Mouse (Mus musculus) thymus, postnatal 0 days (tissue): ENCODE measurements around the gene Pacs2. TPM values are rescaled to one million over a fixed set of nuclear protein-coding genes. Genes with fewer than 3 reads are reported as not detected.

Source experiments
- DNase-seq: peaks from one replicate; pipeline ENCODE4 v3.0.0-alpha.2; 2015; ENCODE audit warnings: low spot score
- polyA plus RNA-seq: library from polyadenylated mRNA; unstranded; fragments of >200 nt; fragmentation: Nextera tagmentation; extraction: Ambion mirVana; gene quantifications from 2 replicates; pipeline ENCODE4 v1.2.1, GENCODE M21; 2015

Gene Pacs2
- 5.2 and 6.4 TPM in 2 replicates for polyA plus RNA-seq

DNA sequence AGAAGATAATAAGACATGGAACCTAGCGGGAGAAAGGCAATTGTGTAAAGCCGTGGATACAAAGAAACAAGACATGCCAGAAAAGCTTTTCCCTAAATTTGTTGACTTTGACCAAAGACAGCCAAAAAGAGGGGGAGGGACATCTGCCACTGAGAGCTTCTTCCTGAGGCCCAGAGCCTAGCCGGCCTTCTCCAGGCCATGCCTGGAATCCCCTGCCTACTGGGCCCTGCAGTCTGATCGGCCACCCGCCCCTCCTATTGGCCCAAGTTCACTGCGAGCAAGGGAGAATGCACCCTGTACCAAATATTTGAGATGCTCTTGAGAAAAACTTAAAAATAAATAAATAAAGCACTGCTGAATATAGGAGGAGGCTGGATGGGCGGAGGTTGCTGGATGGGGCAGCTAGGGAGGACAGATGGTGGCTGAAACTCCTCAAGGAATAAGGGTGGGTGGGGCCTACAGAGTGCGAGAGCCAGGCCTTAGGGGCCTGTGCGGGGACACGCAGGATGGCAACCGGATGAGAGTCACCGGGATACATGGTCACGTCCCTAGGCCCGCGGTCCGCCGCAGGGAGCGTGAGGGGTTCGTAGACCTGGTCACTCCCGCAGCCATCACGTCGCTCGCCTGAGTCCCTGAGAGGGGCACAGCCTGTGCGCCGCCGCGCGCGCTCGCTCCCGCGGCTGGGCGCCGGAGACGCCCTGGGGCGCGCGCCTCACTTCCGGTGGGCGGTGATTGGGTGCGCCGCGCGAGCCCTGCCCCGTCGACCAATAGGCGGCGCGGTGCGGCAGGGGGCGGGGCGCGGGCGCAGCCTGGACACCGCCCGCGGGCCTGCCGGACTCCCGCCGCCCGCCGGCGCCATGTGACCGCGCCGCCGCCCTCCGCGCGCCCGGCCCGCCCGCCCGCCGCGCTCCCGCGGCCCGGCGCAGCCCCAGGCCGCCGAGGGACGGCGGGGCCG is at the start of gene Pacs2:
Gene Pacs2, plus strand, starts transcription at position 905 of the 955 bp plus-strand sequence.
- DNase-seq = peak; percentile 93

DNA sequence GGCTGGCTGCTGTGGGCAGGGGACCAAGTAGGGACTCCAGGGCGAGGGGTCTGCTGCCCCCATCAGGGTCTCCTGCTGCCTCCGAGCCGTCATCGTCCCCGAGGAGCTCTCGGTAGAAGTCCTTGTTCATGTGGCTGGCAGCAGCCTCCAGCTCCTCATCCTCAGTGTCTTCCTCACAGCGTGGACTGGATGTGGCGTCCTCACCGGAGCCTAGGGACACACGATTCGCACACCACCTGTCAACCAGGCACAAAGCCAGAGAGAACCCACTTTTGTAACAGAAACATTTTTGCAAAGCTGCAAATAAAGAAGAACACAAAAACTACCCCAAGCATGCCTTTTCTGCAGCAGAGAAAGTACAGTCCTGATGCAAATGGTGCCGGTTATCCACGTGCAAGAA is 48.5 kb upstream of the Pacs2 start:
- no peak for DNase-seq

DNA sequence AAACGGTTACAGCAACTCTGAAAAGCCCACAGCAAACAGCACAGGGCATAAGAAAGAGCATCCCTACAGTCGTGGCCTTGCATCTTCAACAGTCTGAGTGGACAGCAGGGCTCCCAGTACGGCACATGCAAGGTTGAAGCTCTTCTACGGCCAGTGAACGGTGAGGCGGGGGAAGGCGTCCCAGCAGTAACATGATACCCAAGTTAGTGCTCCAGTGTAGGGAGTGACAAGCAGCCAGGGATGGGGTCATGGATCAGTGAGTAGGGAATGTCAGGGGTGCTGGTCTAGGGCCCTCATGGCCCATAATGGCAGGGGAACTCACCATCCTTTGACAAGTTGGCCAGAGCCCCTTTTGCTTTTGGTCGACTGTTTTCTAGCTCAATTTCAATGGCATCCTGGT is 45.4 kb upstream of the Pacs2 start:
- no peak for DNase-seq

DNA sequence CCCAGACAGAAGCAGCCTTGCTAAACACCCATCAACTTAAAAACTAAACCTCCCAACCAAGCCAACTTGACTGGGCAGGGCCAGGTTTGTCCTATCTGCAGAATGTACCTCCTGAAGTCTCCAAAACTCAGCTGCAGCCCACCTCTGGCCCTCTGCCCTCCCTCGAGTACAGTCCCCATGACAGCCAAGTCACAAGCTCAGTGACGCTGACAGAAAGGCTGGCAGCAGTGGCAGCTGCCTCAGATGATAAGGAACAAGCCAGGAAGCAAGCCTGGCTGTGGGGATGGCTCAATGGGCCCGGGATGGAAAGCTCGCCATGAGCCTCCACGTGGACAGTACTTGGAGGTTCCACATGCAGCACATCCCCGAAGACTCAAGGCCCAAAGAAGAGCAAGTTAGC is 44.7 kb upstream of the Pacs2 start:
- no peak for DNase-seq

DNA sequence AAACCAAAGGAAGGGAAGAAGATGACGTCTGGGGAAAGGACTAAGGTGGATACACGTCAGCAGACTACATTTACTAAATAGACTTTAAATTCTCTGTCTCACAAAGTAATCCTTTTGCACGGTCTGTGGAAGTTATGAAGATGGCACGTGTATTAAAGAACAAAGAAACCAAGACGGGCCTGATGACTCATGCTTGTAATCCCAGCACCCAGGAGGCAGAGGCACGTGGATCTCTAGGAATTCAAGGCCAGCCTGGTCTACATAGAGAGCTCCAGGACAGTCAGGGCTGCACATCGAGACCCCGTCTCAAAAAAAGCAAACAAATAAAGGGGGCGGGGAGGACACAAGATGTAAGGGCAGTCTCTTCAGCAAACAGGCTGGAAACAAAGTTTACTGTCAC is 39.6 kb upstream of the Pacs2 start:
- DNase-seq = no peak

DNA sequence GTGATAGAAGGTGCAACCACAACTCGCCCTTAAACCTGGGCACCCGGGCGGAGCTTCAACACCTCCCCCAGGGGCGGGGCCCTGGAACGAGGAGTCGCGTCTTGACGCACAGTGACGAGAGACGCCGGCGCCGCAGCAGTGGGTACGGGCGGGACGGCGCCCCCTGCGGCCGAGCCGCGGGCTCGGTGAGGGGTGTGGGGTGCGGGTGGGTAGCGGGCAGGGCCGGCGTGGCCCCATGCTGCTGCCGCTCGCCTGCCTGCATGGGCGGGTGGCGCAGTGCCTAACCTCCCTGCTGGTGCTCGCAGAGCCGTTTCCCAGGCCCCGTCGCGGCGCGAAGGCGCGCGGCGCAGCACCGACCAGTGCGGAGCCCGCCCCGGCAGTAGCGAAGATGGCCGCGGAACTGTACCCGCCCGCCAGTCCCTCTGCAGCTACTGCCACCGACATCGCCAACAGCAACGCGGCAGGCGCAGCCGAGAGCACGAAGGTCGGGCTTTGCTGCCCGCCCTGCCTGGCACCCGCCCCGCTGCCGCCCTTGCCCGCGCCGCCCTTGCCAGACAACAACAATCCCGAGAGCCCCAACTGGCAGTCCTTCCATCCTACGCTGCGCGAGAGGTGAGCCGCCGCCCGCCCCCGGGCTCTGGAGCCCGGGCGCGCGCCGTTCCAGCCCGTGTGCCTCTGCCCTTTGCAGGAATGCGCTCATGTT is 37.8 kb upstream of the Pacs2 start, which contains the start of gene Btbd6:
Gene Btbd6, plus strand, starts transcription at position 112 of the 703 bp plus-strand sequence.
- DNase-seq = peak; percentile 94

DNA sequence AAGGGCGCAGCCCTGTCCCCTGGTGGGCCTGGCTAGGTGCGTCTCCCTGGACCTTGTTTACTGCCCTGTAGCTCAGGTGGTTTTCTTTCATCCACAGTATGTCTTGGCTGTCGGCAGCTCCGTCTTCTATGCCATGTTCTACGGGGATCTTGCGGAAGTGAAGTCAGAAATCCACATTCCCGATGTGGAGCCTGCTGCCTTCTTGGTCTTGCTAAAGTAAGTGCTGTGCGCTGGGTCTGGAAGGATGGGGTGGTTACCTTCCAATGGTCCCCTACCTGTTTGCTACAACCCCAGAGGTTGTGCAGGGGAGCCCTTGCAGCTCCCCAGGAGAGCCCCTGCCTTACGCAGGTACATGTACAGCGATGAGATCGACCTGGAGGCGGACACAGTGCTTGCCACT is 37.2 kb upstream of the Pacs2 start:
- DNase-seq = no peak

DNA sequence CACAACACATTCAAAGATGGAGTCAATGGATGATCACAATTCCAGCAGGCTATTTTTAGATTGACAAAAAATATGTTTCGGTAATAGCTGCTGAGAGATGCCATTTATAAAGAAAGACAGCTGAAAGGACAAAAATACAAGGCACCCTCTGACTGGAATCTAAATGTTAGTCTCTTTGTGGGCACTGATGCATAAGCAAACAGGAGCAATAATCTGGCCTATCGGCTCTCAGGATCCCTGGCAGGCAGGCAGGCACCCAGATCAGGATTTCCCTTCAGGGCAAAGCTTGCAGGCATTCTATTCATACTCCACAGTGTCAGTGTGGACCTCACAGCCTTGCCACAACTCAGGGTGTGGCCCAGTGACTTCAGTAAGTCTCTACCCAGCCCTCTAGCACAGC is 32.3 kb upstream of the Pacs2 start:
- DNase-seq = no peak

DNA sequence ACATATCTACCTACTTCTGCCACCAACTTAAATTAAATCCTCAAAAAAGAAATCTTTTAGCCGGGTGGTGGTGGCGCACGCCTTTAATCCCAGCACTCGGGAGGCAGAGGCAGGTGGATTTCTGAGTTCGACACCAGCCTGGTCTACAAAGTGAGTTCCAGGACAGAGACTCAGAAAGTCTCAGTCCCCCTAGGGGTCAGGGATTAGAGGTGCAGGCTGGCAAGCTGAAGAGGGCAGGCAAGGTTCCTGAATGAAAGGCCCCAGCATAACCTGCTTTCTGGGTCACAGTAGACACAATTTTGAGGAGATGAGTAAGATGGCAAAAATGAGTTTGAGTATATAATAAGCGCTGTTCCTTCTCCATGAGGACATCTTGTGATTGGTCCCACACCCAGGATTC is 29.0 kb upstream of the Pacs2 start:
- DNase-seq = peak; percentile 49

DNA sequence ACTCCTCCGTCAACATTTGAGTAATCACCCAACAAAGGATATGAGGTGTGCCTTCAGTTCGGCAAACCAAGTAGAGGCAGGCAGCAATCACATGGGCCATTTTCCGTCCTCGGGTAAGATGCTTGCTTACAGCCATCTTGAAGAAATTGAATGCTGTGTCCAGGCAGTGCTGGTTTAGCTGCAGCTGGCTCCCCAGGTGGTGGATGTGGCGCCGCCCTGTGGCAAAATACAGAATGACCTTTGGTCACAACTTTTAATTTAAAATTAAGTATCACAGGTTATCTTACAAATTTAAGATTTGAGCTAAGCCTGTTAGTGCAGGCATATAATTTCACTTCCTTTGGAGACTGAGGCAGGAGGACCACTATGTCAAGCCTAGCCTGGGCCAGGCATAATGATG is 26.4 kb upstream of the Pacs2 start:
- DNase-seq = peak; percentile 40

DNA sequence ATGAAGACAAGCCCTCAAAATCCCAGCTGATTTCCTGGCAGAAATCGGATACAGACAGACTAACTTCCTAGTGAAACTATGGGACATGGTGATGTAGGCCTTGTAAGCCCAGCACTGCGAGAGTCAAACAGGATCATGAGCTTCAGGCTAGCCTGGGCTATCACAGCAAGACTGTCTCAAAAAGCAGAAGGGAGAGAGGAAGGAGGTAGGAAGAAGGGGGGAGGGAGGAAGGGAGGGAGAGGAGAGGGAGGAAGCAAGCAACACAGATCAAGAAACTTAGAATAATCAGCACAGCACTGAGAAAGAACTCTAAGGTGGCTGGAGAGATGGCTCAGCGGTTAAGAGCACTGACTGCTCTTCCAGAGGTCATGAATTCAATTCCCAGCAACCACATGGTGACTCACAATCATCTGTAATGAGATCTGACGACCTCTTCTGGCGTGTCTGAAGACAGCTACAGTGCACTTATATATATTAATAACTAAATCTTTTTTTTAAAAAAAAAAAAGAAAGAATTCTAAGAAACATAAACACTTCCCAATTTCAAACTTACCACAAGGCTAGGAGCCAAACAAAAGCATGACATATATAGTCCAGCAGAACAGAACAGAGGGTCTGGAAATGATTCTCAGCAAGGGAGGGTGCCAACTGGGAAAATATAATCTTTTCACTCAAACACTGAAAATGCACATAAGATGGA is 23.5 kb upstream of the Pacs2 start:
- no peak for DNase-seq

DNA sequence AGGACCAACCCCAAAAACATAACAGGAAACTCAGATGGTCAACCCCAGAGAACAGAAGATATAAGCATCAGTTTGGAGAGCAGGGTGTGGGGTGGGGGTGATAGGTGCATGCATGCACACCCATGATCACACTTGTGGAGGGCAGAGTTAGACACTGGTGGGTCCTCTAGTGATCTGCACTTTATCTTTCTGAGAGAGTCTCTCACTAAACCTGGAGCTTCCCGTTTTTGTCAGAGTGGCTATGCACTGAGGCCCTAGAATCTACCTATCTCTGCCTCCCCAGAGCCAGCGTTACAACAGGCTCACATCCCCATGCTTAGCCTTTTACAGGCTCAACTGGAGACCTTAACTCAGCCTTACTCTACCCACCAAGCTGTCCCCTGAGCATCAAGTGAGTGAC is 22.9 kb upstream of the Pacs2 start:
- DNase-seq = no peak

DNA sequence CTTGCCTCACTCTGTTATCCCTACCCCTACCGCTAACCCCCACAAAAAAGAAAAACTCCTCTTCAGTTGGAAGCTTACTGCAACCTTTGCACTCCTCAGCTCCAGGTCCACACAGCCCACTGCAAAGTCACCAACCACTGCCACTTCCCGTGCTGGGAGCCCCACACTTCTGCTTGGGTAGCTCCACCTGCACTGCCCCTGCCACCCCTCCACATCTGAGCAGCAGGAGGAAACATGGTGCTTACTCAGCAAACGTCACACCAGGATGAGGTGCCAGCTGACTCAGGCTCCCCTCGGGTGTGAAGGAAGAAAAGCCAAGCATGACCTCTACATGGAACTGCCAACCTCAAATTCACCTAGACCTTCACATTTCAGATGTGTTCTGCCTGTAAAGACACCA is 20.2 kb upstream of the Pacs2 start:
- peak; percentile 89 for DNase-seq

DNA sequence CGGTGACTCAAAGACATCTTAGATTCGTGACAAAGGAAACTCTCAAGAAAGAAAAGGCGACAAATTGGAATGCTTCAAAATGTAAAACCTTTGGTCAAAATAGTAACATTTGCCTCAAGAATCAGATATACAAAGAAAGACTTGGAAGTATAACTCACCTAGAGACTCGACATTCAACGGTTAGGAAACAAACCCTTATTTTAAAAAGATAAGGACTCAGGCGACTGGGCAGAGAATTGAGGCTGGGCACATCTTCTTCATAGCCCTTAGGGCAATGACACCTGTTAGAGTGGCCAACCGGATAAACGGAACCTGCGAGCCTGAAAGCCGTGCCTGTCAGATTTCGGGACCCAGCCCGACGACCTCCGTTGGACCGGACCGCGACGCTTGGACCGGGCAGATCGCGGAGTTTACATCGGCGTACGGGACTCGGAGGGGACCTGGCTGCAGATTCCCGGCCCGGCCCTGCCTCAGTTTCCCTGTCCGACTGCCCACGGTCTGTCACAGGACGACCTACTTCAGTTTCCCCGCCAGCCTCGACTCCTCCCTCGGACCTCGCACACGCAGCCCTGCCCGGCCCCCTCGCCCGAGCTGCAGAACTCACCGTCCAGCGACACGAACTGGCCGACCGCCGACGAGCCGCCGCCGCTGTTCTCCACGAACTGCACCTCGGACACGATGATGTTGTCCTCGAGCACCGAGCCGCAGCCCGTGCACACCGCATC is 14.6 kb upstream of the Pacs2 start:
- DNase-seq = no peak

DNA sequence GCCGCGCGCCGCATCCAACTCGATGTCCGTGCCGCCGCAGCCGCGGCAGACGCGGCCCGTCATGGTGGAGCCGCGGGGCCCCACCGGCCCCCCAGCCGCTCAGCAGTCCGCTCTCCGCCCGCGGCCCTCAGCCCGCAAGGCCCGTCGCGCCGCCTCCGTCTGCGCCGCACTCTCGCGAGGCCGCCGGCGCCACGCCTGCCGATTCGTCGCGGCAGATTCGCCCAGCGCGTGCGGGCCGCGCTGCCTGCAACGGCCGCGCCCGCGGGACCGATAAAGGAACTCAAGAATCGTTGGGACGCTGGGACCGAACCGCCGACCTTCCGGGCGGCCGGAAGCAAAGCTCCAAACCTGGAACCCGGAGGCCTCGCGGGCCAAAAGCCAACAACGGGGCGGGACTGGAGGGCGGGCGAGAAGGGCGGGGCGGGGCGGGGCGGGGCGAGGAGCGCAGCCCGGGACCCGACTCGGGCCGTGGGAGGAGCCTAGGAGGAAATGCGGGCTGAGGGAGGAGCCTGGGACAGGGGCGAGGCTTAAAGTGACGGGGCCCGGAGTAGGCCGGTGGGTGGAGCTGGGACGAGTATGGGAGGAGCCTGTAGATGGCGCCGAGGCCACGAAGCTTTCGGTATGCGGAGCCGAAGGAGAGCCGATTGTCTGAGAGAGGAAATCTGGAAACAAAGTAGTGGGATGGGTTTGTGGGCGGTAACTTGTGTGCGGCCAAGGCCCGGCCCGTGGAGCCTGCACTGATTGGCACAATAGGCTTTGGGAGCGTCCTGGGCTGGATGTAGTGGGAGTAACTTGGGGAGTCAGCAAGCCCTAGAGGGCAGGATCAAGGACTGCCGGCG is 13.8 kb upstream of the Pacs2 start, which contains the start of gene Brf1:
Gene Brf1, minus strand, starts transcription at position 411 of the 839 bp plus-strand sequence.
- peak; percentile 98 for DNase-seq

DNA sequence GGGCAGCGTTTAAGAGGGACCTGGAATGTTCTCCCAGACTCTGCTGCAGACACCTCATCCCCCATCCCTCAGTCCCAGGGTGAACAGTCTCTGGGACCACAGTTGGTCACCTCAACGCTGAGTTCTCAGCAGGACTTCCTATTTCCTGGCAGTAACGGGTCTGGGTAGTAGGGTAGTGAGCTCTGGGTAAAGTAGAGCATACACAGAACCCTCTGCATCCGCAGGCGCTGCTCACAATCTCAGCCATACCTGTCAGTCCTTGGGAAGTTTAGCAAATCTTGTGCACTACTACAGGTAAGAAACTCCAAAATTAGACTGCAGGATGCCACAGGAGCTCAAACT is 13.2 kb upstream of the Pacs2 start:
- DNase-seq = no peak

DNA sequence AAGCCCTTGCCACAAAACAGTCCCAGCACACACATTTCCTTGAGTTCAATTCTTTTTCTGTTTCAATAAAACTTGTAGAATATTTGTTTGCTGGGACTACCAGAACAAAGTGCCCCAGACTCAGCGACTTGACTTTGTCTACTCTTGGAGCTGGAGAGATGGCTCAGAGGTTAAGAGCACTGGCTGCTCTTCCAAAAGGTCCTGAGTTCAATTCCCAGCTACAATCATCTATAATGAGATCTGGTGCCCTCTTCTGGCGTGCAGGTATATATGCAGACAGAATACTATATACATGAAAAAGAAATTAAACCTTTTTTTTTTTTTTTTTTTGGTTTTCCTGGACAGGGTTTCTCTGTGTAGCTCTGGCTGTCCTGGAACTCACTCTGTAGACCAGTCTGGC is 11.6 kb upstream of the Pacs2 start:
- DNase-seq = peak; percentile 28

DNA sequence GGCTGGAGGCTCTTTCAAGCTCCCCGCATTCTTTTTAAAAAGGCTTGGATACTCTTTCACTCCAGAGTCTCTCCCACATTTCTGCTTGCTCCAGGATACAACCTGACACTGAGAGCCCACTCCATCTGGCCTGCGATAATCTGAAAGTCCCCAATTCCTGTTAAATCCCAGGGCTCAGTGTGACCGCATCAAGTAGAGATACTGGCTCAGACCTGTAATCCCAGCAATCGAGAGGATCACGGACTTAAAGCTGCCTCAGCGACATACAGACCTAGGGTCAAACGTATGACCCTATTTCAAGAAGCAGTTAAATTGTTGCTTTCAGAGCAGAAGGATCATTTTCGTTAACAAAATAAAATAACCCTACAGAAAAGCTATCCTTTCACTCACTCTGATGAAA is 10.3 kb upstream of the Pacs2 start:
- DNase-seq = no peak

DNA sequence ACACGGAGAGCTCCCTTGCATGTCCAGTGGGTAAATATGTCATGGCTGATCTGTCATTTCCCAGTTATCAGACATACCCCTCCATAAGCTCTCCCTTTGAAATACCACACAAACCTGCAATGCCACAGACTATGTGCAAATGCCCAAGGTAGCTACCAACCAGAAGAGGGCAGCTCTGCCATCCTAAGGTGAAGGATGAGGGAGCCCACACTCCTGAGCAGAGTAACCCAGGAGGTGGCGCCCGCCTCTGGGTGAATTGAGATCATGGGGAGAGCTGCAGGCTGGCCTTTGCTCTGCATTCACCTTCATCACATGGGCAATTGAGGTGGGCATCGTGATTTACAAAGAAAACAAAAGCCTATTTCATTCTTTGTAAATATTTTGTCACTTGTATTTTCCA is 9.3 kb upstream of the Pacs2 start:
- DNase-seq = peak; percentile 83

DNA sequence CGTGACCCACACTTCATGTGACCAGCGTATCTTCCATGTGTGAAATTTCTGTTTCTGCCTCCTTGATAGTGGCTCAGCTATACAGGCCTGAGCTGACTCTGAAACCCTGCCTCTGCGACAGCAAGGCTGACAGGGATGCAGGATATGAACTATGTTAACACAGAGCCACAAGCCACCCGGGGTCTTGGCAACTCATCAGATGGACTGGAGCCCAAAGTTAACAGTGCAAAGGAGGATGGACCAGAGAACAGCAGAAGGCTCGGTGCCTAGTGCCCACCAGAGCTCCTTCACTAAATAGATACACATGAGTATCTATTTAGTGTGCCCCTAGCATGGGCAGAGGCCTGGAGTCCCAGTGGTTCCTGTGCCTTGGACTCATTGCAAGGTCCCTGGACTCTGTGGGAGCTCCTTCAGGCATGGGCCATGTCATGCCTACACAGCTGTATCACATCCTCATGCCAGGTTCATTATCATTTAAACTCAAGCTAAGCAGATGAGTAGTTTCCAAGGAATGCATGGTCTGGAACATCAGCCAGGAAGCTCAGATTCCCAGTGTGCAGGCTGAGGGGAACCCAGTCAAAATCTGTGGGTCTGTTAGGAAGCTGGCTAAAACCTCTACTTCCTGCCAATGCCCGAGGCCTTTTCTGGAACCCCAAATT is 2.5 kb upstream of the Pacs2 start:
- no peak for DNase-seq
